Mouse (Mus musculus) brain, embryonic 14.5 days (tissue): ENCODE results near the gene Myof.

Experiments used
- CTCF ChIP-seq: fragments of 200-500 bp; IDR thresholded peaks from 2 replicates; pipeline ENCODE4 v1.5.1; 2012; ENCODE audit warnings: inconsistent platforms, mild to moderate bottlenecking, moderate library complexity, borderline replicate concordance; ENCODE audit not compliant: insufficient read depth, insufficient read length; ENCODE audit errors: extremely low read depth
- POLR2A ChIP-seq: fragments of 200-500 bp; IDR thresholded peaks from 2 replicates; pipeline ENCODE4 v1.6.1; 2012; ENCODE audit warnings: mild to moderate bottlenecking, inconsistent platforms, borderline replicate concordance; ENCODE audit not compliant: poor library complexity, insufficient read depth, insufficient read length, severe bottlenecking; ENCODE audit errors: extremely low read depth

DNA sequence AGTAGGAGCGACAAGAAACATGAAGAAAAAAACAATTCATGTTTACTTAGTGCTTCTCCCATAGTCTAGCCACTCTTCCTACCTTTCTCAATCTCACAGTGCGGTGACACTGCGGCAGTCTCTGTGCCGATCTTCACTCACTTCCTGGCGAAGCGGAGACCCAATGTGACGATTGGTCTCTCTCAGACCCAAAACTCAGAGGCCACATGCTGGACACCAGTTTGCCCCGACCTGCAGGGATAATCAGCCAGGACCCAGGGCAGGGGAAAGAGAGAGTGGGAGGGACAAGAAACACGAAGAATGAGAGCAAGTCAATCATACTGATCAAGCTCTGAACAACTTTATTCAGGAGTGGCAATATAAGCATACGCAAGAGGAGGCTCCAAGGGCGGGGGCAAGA, 31.7 kb upstream of the Myof start:
- no peak for TF ChIP-seq POLR2A
- TF ChIP-seq CTCF: no peak
